Mouse (Mus musculus) embryonic facial prominence, embryonic 11.5 days (tissue): ENCODE results near the gene Golph3. TPM values are rescaled to one million over a fixed set of nuclear protein-coding genes. Genes with fewer than 3 reads are reported as not detected.
A peak's percentile ranks its signal among the peaks of the same experiment; 100 is the strongest.

Source experiments
- ATAC-seq: fragments of 200-750 bp; cut with Nextera tagmentation; replicated peaks from 2 replicates; pipeline ENCODE4 v1.8.0; 2017; ENCODE audit warnings: low read depth; ENCODE audit not compliant: insufficient number of reproducible peaks, low FRiP score, low TSS enrichment
- DNase-seq: peaks from one replicate; pipeline ENCODE4 v3.0.0-alpha.2; 2015; ENCODE audit warnings: low spot score
- H3K27ac ChIP-seq: fragments of 300-500 bp; sonication (generic); replicated peaks from 2 replicates; pipeline ENCODE4 v1.5.1; 2014; ENCODE audit warnings: mild to moderate bottlenecking, low read depth, low read length, control low read depth
- H3K27me3 ChIP-seq: fragments of 300-500 bp; sonication (generic); 2 replicates; pipeline ENCODE4 v1.6.1; 2014; ENCODE audit warnings: mild to moderate bottlenecking, low read length, moderate library complexity, mixed read lengths; ENCODE audit not compliant: control insufficient read depth, insufficient read depth
- H3K36me3 ChIP-seq: fragments of 300-500 bp; sonication (generic); replicated peaks from 2 replicates; pipeline ENCODE4 v1.6.1; 2014; ENCODE audit warnings: low read depth, mild to moderate bottlenecking, low read length, moderate library complexity, mixed read lengths; ENCODE audit not compliant: control insufficient read depth, insufficient read depth
- H3K4me1 ChIP-seq: fragments of 300-500 bp; sonication (generic); 2 replicates; pipeline ENCODE4 v1.6.1; 2014; ENCODE audit warnings: low read length, mixed read lengths; ENCODE audit not compliant: control insufficient read depth, insufficient read depth
- H3K4me2 ChIP-seq: fragments of 300-500 bp; sonication (generic); 2 replicates; pipeline ENCODE4 v1.6.1; 2014; ENCODE audit warnings: low read depth, mild to moderate bottlenecking, control low read depth, low read length, moderate library complexity
- H3K4me3 ChIP-seq: fragments of 300-500 bp; sonication (generic); 2 replicates; pipeline ENCODE4 v1.5.1; 2014; ENCODE audit warnings: low read depth, low read length, control low read depth
- H3K9ac ChIP-seq: fragments of 300-500 bp; sonication (generic); replicated peaks from 2 replicates; pipeline ENCODE4 v1.6.1; 2014; ENCODE audit warnings: mild to moderate bottlenecking, control low read depth, low read length
- H3K9me3 ChIP-seq: fragments of 300-500 bp; sonication (generic); replicated peaks from 2 replicates; pipeline ENCODE4 v1.6.1; 2016; ENCODE audit warnings: mild to moderate bottlenecking, low read length, inconsistent platforms, mixed read lengths; ENCODE audit not compliant: control insufficient read depth
- WGBS: fragments of 180-500 bp; shearing (Covaris S2); extraction: QIAGEN DNeasy Blood & Tissue Kit; methylation state at CpG from one replicate; pipeline ENCODE4 v1.1.7; 2014; 5-methylcytosine and 5-hydroxymethylcytosine counted together
- polyA plus RNA-seq: library from polyadenylated mRNA; unstranded; fragments of >200 nt; fragmentation: Nextera tagmentation; extraction: Ambion mirVana; gene quantifications from 2 replicates; pipeline ENCODE4 v1.2.1, GENCODE M21; 2014

Golph3 gene
- polyA plus RNA-seq, 1 experiment from 2014 or later = 125 TPM

- no peak overlapping the region for H3K4me2 ChIP-seq
- H3K27me3 ChIP-seq = no peaks in the 10 kb centered on the region
- H3K4me1 ChIP-seq = no peaks in the 10 kb centered on the region
- no peaks in the 10 kb centered on the region for H3K9me3 ChIP-seq
- WGBS = 85% methylated on average over 4 of the region's 4 CpGs
- ATAC-seq (no peak), DNase-seq (no peak)
- H3K36me3 ChIP-seq = no peaks in the 10 kb centered on the region
- H3K4me3 ChIP-seq = no peak overlapping the region
- no peak overlapping the region for H3K27ac ChIP-seq
- no peak overlapping the region for H3K9ac ChIP-seq
Observed at GRCm38 (mm10) chr15:12334381-12334780, 13.1 kb downstream of the Golph3 start.

- no peaks in the 10 kb centered on the region for H3K36me3 ChIP-seq
- no peak overlapping the region for H3K4me2 ChIP-seq
- no peak overlapping the region for H3K27ac ChIP-seq
- no peaks in the 10 kb centered on the region for H3K4me1 ChIP-seq
- 90% methylated on average over 4 of the region's 4 CpGs for WGBS
- H3K9me3 ChIP-seq = no peaks in the 10 kb centered on the region
- no peaks in the 10 kb centered on the region for H3K27me3 ChIP-seq
- no peak overlapping the region for H3K9ac ChIP-seq
- ATAC-seq = no peak
- DNase-seq = no peak
- H3K4me3 ChIP-seq = no peak overlapping the region
Observed at GRCm38 (mm10) chr15:12337030-12337778, 16.0 kb downstream of the Golph3 start.

GRCm38 (mm10) chr15:12337779-12338137 is 16.5 kb downstream of the Golph3 start:
- Histone ChIP-seq H3K4me3 (no peak overlapping the region), H3K27ac (no peak overlapping the region), H3K9ac (no peak overlapping the region), H3K4me1 (no peaks in the 10 kb centered on the region), H3K36me3 (no peaks in the 10 kb centered on the region), H3K9me3 (no peaks in the 10 kb centered on the region), H3K27me3 (no peaks in the 10 kb centered on the region), H3K4me2 (no peak overlapping the region)
- 84% methylated on average over 3 of the region's 3 CpGs for WGBS
- no peak for DNase-seq
- ATAC-seq = no peak

- H3K27me3 ChIP-seq = no peaks in the 10 kb centered on the region
- no peaks in the 10 kb centered on the region for H3K9me3 ChIP-seq
- no peaks in the 10 kb centered on the region for H3K36me3 ChIP-seq
- H3K4me1 ChIP-seq = no peaks in the 10 kb centered on the region
- no peak overlapping the region for H3K9ac ChIP-seq
- DNase-seq (no peak), ATAC-seq (no peak)
- no peak overlapping the region for H3K4me2 ChIP-seq
- no peak overlapping the region for H3K4me3 ChIP-seq
- no peak overlapping the region for H3K27ac ChIP-seq
- WGBS = 68% methylated on average over 5 of the region's 5 CpGs
Observed at GRCm38 (mm10) chr15:12340536-12341400, 19.5 kb downstream of the Golph3 start.

GRCm38 (mm10) chr15:12341401-12341758 is 20.1 kb downstream of the Golph3 start:
- ATAC-seq (peak; percentile 72), DNase-seq (no peak)
- Histone ChIP-seq H3K36me3 (no peaks in the 10 kb centered on the region), H3K27ac (no peak overlapping the region), H3K9me3 (no peaks in the 10 kb centered on the region), H3K4me2 (no peak overlapping the region), H3K4me1 (no peaks in the 10 kb centered on the region), H3K9ac (no peak overlapping the region), H3K27me3 (no peaks in the 10 kb centered on the region), H3K4me3 (no peak overlapping the region)
- 40% methylated on average over 4 of the region's 4 CpGs for WGBS

GRCm38 (mm10) chr15:12346916-12347315 is 25.7 kb downstream of the Golph3 start:
- H3K4me3 ChIP-seq = no peak overlapping the region
- no peak overlapping the region for H3K9ac ChIP-seq
- H3K4me2 ChIP-seq = no peak overlapping the region
- ATAC-seq (no peak), DNase-seq (no peak)
- 88% methylated on average over 3 of the region's 3 CpGs for WGBS
- no peaks in the 10 kb centered on the region for H3K27me3 ChIP-seq
- no peak overlapping the region for H3K27ac ChIP-seq
- no peaks in the 10 kb centered on the region for H3K36me3 ChIP-seq
- H3K4me1 ChIP-seq = no peaks in the 10 kb centered on the region
- no peaks in the 10 kb centered on the region for H3K9me3 ChIP-seq

GRCm38 (mm10) chr15:12348950-12349349 is 27.7 kb downstream of the Golph3 start:
- no peak overlapping the region for H3K27ac ChIP-seq
- H3K4me1 ChIP-seq = no peaks in the 10 kb centered on the region
- no peak overlapping the region for H3K4me3 ChIP-seq
- H3K4me2 ChIP-seq = no peak overlapping the region
- no peaks in the 10 kb centered on the region for H3K27me3 ChIP-seq
- DNase-seq = no peak
- ATAC-seq = no peak
- H3K36me3 ChIP-seq = peaks cover 3% of the 10 kb centered on the region; the same call in 1 of the 2 replicates
- H3K9ac ChIP-seq = no peak overlapping the region
- H3K9me3 ChIP-seq = no peaks in the 10 kb centered on the region
- 86% methylated on average over 3 of the region's 3 CpGs for WGBS

- Histone ChIP-seq H3K36me3 (peaks cover 3% of the 10 kb centered on the region), H3K4me2 (no peak overlapping the region), H3K4me1 (no peaks in the 10 kb centered on the region), H3K27me3 (no peaks in the 10 kb centered on the region), H3K9me3 (no peaks in the 10 kb centered on the region), H3K4me3 (no peak overlapping the region), H3K9ac (no peak overlapping the region), H3K27ac (no peak overlapping the region)
- ATAC-seq (no peak), DNase-seq (no peak)
- WGBS = 88% methylated on average over 5 of the region's 5 CpGs
Observed at GRCm38 (mm10) chr15:12349840-12350239, 28.6 kb downstream of the Golph3 start.
